Mouse (Mus musculus) adrenal gland, adult 2 months (tissue): ENCODE results near the gene Ddx41. TPM values are rescaled to one million over a fixed set of nuclear protein-coding genes. Genes with fewer than 3 reads are reported as not detected.
"Not testable (repeated sequence)": the region's sequence is repeated elsewhere in the genome, so short reads cannot be mapped to it uniquely, and the experiment has no call there.

Source experiments
- DNase-seq: peaks from one replicate; pipeline ENCODE4 v3.0.0; 2021
- long read RNA-seq: library from polyadenylated mRNA; stranded (forward); transcript quantifications from one replicate; pipeline ENCODE4 v2.0.0, GENCODE M21; 2021
- polyA plus RNA-seq: library from polyadenylated mRNA; depleted of rRNA; stranded (reverse); fragments of >200 nt; gene quantifications from 2 replicates; pipeline ENCODE4 v1.2.3, GENCODE M21; 2012; rRNA removed
- total RNA-seq, 2 experiments: library from RNA; stranded (reverse); gene quantifications; 2 replicates each; pipeline ENCODE4 v1.2.3; 2021

Ddx41 gene
- 10 to 100 TPM; 44.6 to 53.4 TPM for total RNA-seq
- 56.6 and 57.3 TPM in 2 replicates for polyA plus RNA-seq
- long read RNA-seq, transcript Ddx41-201 (17 exons, 2,205 nt), result major isoform, 83 of 91 reads
- long read RNA-seq, partial matches to known transcripts, result 4 of 91 reads
- long read RNA-seq, other reads (novel, unspliced or antisense), result 4 of 91 reads

DNA sequence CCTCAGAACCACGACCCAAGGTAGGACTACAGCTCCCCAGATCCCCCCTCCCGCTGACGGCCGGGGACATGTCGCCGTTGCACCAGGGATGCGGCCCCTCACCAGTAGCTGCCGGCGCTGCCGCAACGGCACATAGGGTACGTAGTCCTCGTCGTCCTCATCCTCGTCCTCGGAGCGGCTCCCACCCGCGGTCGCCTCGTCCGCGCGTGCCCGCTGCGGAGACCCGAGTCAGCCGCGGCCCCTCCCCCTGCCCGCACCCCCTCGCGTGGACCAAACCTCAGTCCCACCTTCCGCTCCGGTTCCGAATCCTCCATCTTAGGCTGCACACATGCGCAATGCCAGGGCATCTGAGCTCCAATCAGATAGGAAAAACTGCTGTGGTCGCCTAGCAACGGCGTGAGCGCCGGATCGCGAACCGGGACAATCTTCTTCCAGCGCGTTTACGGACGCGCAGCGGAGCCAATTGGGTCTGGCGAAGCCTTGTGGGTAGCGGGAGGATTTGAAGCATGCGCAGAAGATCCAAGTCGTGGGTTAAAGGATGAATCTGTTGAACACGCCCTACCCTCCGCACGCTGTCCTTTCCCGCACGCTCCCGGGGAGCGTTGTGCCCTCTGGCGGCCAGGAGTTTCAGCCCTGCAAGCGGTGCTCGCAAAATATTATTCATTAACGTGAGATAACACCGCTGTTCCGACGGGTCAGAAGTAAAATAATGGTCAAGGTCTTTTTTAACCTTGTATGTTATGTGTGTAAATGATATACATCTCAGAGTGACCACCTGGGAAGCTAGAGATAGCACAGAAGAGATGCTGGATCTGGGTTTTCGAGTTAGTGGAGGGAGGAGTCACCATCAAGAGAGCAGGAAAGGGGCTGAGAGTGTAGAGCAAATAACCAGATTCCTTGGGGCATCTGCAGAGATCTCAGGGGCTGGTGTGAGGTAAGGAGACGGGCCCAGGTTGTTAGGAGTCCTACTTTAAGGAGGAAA lies at the start of gene Ddx41:
TSS of gene Ddx41 (minus strand) at position 465 of the 982 bp plus-strand sequence.
- peak; percentile 100 for DNase-seq

DNA sequence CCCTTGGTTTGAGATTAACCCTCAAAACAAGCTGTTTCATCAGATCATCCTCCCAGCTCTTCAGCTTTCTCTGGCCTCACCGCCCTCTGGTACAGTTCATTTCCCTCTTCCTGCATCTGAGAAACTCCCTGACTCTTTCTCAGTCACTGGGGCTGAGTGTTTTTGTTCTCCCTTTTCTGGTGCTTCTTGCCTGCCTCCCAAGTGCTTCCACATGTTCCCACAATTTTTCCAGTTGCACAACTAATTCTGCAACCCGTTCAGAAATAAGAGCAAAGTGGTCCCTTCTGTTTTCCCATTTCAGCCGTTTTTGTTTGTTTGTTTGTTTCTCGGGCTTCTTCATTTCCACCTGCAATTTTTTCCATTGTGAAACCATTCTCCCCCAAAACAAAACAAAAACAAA lies 41.6 kb upstream of the Ddx41 start:
- no peak for DNase-seq

DNA sequence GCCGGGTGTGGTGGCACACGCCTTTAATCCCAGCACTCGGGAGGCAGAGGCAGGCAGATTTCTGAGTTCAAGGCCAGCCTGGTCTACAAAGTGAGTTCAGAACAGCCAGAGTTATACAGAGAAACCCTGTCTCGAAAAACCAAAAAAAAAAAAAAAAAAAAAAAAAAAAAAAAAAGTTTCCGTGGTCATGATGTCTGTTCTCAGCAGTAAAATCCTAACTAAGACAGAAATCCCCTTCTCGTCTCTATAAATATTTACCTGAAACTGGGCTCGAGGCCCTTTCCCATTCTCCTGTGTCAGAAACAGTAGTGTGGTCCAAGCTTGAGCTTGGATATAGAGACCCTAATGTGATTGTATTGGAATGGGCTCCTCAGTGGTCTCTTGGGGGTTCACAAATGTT lies 40.4 kb upstream of the Ddx41 start:
- DNase-seq, result not testable (repeated sequence)

DNA sequence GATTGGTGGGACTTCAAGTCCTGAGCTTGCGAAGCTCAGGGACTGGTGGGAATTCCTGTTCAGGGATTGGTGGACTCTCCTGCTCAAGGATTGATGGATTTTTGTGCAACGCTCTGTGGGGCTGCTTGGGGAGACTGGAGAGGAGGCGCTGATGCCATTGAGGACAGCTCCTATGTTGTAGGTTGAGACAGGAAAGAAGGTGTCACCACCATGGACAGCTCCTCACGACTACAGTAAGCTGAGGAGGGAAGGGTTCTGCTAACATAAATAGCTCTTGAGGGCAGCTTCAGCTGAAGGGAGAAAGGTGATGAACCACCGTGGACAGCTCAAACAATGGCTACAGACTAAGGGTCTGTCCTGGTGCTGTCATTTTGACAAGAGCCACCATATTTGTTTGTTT lies 39.5 kb upstream of the Ddx41 start:
- DNase-seq, result no peak

DNA sequence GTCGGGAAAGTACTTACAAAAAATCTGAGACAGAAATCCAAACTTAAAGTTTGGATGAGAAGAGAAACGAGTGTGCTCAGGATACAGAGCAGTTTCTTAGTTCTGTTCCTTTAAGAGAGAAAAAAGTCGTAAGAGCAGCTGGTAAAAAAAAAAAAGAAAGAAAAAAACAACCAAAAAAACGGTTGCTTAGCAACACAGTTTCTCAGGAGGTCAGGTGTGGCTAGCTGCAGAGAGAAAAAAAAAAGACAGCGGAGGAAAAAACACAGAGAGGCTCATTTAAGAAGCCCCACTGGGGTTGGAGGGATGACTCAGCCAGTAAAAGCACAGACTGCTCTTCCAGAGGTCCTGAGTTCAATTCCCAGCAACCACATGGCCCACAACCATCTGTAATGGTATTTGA lies 37.9 kb upstream of the Ddx41 start:
- no peak for DNase-seq

DNA sequence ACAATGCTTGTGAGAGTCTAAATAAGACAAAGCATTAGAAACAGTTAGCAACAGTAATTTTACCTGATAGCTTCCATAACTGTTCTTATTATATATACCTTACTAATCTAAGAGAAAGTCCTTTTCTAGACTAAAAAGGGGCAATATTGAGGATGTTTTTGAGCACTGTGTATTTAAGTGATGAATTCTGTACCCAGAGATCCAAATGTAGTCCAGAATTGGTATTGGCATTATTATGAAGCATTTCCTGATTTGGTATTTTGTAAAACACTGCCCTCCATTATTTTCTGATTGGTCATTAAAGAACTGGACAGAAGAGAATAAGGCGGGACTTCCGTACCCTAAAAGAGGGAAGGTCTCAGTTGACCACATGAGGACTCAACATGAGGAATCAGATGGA lies 37.0 kb upstream of the Ddx41 start, which contains the start of gene Tmed9:
TSS of gene Tmed9 (plus strand) at position 301 of the 400 bp plus-strand sequence.
- no peak for DNase-seq

DNA sequence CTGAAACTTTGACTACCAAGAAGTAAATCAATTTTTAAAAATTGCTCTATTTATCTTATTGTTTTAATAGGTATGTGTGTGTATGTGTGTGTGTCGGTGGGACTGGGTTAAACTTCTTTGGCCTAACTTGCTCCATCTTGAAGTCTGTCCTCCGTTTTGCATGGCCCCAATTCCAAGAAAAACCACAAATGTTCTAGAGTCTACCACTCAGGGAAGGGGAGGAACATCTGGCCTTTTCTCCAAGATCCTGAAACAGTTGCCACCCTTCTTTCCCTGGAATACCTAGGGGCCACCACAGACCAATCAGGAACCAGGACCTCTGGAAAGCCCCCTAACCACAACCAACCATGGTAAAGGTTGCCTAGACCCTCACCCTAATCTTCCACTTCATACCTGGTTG lies 35.5 kb upstream of the Ddx41 start:
- DNase-seq, result no peak

DNA sequence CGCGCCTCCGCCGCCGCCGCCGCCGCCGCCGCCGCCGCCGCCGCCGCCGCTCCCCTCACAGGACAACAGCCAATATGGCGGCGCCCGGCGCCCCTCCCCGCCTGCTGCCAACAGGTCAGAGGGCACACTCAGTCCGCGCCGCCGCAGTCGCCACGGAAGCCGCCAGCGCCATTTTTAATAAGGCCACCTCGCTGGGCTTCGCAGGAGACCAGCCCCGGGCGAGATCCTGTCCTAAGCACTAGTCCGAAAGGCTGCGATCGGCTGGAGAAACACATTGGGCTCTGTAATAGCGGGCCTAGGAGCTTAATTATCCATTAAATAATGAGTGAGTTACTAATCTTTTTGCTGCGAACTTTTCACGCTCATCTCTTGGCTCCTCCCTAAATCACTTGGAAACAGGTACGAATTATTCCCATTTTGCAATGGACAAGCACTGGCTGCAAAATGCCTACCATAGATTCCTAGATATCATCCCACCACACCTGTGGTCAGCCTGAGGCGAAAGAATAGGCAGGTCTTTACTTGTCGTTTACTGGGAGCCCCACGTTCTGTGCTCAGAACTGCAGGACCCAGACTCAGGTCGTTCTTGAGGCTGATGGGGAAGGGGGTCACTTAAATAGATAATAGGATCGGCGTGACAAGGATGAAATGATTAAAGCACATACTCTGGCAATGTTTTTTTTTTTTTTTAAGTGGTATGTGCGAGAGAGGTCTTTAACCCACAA lies 34.7 kb upstream of the Ddx41 start, which contains the start of gene Fam193b:
TSS of gene Fam193b (minus strand) at position 94 of the 725 bp plus-strand sequence.
- DNase-seq, result peak; percentile 97

DNA sequence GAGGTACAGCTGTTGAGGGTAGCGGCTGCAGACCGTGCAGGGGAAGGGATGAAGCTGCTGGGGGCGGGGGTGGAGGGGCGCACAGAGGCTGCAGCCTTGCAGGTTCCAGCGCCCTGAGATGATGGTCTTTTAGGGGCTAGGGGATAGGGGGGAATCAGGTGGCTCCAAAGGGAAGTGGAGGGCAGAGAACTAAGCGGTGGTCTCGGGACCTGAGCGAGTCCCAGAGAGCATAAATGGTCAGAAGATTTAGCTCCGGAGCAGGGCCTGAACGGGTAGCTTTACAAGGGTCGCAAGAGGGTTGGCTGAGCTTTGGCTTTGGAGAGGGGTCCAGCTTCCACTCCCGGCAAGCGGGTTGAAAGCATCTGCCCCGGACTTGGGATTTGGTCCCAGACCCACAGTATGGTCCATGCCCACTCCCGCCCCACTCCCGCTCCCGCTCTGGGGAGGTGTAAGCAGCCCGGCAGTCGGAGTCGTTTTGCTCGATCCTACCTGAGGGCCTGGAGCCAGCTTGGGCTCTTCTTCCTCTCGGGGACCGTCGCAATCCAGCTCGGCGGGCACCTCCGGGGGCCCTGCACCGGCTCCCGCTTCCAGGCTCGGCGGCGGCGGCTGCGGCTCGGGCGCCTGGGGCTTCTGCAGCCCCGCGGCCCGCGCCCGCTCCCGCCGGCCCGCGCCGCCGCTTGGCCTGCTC lies 34.0 kb upstream of the Ddx41 start:
- no peak for DNase-seq

DNA sequence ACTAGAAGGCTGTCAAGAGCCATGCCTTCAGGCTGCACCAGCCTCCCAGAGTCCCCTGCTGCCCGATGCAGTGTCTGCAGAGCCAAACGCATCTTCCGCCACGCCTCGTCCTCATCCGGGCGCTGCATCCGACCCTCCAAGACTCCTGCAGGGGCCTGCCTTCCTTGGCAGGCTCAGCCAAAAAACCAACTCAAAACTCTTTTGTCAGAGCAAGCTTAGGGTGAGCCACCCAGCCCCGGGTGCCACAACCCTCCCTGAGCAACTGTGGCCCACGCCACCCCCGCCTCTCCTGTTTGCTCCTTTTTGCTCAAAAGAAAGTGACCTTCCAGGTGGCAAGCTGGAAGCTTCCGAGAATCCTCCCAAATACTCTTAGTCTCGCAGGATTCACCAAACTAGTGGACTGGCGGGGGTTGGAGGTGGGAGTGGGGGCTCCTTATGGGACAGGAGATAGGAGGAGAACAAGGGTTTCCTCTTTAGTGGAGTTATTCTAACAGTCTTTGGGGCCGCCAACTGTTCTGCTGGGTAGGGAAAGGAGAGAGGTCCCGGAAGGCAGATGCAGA lies 33.3 kb upstream of the Ddx41 start:
- DNase-seq, result peak; percentile 27

DNA sequence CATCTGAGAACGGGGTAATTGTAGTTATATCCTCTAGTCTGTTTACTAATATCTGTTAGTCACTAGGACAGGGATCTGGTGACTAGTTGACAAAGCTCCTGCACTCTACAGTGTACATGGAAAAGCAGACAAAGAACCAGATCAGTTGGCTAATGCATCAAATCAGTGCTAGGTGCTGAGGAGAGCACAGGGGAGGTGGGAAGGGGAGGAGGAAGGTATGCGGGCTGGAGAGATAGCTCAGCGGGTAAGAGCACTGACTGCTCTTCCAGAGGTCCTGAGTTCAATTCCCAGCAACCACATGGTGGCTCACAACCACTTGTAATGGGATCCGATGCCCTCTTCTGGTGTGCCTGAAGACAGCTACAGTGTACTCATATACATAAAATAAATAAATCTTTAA lies 32.1 kb upstream of the Ddx41 start:
- DNase-seq, result not testable (repeated sequence)

DNA sequence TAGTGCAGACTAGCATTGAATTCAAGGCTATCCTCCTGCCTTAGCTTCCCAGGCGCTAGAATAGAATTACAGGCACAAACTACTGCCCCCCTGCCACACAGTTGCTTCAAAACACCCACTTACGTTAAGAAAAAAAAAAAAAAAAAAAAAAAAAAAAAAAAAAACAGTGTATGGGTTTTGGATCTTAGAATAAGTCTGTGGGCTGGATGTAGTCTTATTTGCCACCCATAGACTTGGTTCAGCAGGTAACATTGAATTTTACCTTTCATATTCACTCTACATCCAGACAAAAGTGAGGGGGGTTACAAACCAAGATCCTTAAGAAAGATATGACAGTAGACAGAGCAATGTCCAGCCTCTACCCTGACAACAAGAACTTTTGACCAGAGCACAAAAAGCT lies 31.5 kb upstream of the Ddx41 start:
- DNase-seq, result no peak

DNA sequence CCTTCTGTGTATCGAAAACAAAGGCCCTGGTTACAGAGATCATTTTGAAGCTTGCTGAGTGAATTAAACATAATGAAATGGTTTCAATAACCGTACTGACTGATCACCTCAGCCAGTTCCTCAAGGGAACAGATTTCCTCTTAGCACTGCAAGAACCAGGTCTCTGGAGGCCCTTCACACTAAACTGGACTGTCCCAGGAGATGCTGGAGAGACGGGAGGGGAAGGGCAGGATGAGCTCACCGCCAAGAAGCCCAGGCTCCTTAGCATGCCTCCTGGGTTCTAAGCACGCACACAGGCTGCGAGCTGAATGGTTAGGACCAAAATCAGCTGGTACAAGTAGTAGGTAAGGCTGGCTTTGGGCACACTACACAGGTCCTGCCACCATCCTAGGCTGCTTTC lies 30.5 kb upstream of the Ddx41 start:
- no peak for DNase-seq

DNA sequence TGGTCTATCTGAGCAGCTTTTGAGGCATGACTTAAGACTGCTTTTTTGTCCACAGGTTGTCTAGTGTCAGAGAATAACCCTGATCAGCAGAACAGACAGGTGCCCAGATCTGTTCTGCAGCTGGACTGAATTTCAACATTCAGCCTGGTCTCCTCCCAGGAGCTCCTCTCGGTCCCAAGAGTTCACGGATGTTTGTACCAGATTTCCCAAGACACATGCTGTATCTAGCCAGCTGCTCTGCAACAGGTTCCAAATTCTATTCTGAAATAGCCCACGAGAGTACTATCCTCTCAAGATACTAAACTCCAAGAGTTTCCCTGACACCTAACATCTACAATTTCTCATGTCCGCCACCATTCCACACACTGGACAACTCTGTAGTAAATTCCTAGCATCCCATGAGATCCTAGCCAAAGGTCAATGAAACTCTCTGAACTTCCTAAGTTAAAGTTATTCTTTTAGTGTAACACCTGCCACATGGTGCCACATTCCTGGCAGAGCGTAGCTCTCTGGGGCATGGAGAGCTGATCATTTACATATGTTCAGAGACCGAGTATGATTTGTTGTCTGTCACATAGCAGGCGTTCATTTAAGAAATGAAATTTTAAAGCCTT lies 26.9 kb upstream of the Ddx41 start:
- DNase-seq, result no peak

DNA sequence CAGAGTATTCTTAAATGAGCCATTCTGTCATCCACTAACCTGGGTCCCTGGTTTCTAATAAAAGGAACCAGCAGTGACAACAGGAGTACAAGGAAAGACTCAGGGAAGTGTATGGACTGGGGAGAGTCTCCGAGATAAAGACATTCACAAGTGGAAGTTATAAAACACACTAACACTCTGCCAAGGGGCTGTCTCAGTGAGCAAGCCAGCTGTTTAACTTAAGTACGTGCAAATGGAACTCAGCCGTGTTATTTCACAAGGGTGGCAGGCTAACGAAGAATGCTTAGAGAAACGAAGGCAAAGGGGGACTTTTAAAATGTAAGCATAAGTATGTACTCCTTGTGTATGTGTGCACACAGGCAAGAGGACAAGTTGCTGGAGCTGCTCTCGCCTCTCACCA lies 21.0 kb upstream of the Ddx41 start:
- DNase-seq, result no peak

DNA sequence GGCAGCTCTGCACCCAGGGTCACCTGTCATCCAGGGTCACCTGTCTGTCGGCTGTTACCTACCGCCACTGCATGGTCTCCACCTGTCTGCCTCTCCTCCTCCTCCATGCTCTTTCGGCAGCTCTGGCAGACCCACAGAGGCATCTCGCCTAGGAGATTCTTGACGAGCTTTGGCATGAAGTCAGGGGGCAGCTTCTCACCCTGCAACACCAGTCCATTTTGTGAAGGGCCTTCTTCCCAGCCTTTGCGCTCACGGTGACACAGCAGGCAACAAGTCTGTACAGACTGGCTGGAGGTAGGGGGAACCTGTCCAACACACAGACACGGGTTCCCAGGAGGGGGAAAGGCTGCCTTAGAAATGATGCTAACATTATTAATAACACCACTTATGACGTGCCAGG lies 19.5 kb upstream of the Ddx41 start:
- DNase-seq, result no peak

DNA sequence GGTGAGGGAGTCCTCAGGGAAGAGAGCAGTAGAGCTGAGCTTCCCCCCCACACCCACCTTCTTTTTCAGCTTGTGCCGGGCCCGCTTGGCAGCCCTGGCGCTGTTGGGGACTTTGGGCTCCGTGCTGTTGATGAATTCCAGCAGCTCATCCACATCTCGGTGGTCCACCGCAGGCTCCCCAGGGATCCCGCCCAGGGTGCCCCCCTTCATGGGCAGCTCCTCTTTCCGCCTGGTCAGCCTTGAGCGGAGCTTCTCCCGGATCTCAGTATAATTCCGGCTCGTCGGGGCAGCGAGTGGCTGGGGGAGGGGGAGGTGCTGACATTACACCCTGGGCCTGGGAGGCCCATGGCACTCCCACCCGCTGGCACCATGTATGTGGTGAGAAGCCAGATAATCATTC lies 12.6 kb upstream of the Ddx41 start:
- DNase-seq, result peak; percentile 19

DNA sequence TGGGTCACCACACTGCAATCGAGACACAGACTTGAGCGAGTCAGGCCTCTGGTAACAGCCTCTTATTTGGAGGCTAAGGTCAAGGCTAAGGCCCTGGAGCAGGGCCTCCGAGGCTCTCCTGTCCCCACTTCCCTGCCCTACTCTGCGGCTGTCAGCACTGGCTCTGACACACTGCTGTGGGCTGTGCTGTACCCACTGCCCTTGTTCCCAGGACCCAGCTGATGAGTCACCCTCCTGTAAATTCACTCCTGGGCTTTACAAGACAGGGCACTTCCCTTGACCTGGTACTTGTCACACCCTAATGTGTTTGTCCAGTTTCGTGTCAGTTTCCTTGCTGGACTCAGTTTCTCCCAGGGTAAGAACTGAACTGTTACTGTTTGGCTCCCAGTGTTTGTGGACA lies 12.0 kb upstream of the Ddx41 start:
- peak; percentile 83 for DNase-seq

DNA sequence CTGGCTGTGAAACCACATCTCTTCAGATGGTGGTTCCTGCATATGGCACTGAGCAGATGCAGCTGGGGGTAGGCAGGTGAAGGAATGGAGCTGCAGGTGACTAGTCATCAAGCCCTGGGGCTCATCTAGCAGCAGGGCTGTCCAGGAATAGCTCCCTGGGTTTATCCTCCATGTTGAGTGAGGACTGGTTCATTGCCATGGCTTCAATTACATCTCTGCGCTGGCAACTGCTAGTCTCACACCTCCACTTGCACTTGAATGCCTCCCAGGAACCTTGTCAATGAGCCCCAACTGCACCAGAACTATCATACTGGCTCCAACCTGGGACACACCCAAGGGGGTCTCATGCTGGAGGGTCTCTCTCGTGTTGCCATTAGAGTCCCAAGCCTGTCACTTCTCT lies 11.5 kb upstream of the Ddx41 start:
- no peak for DNase-seq

DNA sequence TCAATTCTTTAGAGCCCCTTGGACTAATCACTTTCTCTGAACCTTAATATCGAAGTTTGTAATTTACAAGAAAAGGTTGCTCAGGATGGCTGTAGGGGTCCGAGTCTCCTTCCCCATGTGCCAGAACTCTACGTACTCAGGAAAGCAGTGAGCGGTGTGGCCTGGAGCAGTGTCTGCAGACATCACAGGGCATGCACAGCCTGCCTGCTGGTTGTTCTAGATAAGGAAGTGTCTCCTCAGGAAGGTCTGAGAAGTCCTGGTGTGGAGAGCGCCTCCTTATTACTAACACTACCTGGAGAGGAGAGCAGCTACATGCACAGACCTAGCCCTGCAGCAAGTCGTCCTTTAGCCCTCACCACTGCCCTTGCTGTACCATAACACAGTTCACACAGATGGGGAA lies 8.3 kb upstream of the Ddx41 start:
- DNase-seq, result no peak

DNA sequence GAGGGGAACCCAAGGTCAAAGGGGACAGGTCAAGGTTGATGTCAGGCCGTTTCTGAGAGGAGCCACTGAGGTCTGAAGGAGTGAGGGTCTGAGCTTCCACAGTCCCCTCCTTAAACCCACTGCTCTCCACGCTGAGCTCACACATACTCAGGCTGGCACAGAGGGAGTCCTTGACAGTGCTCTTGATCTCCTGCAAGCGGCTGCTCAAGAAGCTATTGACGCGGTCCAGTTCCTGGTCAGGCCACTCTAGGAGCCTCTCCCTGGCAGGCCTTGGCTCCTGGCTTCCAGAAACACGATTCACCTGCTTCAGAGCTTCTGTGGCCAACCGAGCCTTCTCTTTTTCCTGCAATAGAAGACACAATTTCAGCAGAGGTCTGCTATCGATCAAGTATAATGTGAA lies 7.0 kb upstream of the Ddx41 start:
- no peak for DNase-seq
